Mouse (Mus musculus): Measurements from ENCODE around the gene Higd1a. TPM values are rescaled to one million over a fixed set of nuclear protein-coding genes. Genes with fewer than 3 reads are reported as not detected.
A peak's percentile ranks its signal among the peaks of the same experiment; 100 is the strongest.

Gene Higd1a
- polyA plus RNA-seq, 1 experiment from 2014 or later: 275 TPM

DNA sequence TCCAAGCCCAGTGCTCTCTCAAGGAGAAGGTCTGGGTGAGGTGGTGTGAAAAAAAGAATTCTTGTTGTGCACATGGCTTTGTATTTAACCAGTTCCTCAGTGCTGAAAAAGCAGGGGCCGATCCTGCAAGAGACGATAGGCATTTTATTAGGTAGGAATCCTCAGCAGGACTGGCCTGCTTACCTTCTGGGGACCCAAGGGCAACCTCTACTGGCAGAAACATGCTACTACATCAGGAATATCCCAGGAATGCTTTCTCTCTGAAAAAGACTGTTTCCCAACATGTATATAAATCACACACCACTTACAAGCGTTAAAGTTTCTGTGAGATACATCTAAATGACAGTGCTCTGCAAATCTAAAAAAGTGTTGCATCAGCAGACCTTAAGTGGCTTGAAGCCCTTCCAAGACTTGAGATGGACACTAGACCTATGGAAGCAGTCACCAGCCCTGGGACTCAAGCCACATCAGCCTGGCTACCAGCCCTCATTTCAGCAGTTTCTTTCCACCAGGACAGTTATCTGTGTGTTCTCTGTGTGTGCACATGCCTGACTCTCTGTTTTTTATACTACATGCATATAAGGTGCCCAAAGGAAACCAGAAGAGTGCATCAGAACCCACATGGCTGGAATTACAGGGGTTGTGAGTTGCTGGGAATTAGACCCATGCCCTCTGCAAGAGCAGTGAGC is 19.0 kb upstream of the Higd1a start:
- Histone ChIP-seq H3K4me1 (ENCODE audit: control insufficient read depth in 2 of 2, insufficient read depth in 2 of 2, low read length in 2 of 2) (no peaks in the 10 kb centered on the region; a peak in 1 of 4 replicates), H3K4me2 (ENCODE audit: low read length) (no peak overlapping the region), H3K9ac (ENCODE audit: low read length) (no peak overlapping the region), H3K27me3 (ENCODE audit: control insufficient read depth, insufficient read depth, low read length) (no peaks in the 10 kb centered on the region), H3K36me3 (ENCODE audit: control insufficient read depth, insufficient read depth, low read length) (no peaks in the 10 kb centered on the region), H3K27ac (replicated peaks in 1 of 2; ENCODE audit: control insufficient read depth in 1 of 2, insufficient read depth in 1 of 2, low read depth in 2 of 2, low read length in 2 of 2) (no peak overlapping the region), H3K9me3 (ENCODE audit: control insufficient read depth, low read length) (no peaks in the 10 kb centered on the region), H3K4me3 (ENCODE audit: control insufficient read depth in 1 of 2, insufficient read depth in 1 of 2, low read depth in 1 of 2, low read length in 2 of 2) (no peak overlapping the region)
- ATAC-seq (ENCODE audit: insufficient number of reproducible peaks, insufficient read depth, low FRiP score, low read depth): no peak
- WGBS: 21% methylated on average over 3 of the region's 3 CpGs

DNA sequence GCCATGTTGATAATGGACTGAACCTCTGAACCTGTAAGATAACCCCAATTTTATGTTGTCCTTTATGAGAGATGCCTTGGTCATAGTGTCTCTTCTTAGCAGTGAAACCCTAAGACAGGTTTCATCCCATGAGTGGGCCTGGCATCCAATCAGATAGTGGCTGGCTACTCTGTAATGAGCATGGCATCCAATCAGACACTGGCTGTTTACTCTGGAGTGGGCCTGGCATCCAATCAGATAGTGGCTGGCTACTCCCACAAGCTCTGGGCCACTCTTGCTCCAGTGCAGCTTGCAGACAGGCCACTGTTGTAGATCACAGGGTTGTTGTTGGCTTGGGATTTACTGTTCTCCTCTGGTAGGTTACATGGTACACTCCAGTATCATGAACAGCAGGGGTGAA is 15.4 kb upstream of the Higd1a start:
- ATAC-seq (ENCODE audit: insufficient number of reproducible peaks, insufficient read depth, low FRiP score, low read depth): no peak
- no peaks in the 10 kb centered on the region for H3K36me3 ChIP-seq (ENCODE audit: control insufficient read depth, insufficient read depth, low read length)
- H3K4me1 ChIP-seq (ENCODE audit: control insufficient read depth in 2 of 2, insufficient read depth in 2 of 2, low read length in 2 of 2): no peaks in the 10 kb centered on the region
- no peaks in the 10 kb centered on the region for H3K27me3 ChIP-seq (ENCODE audit: control insufficient read depth, insufficient read depth, low read length)
- no peak overlapping the region for H3K4me2 ChIP-seq (ENCODE audit: low read length)
- H3K27ac ChIP-seq (replicated peaks in 1 of 2; ENCODE audit: control insufficient read depth in 1 of 2, insufficient read depth in 1 of 2, low read depth in 2 of 2, low read length in 2 of 2): no peak overlapping the region
- no peak overlapping the region for H3K4me3 ChIP-seq (ENCODE audit: control insufficient read depth in 1 of 2, insufficient read depth in 1 of 2, low read depth in 1 of 2, low read length in 2 of 2)
- H3K9ac ChIP-seq (ENCODE audit: low read length): no peak overlapping the region
- H3K9me3 ChIP-seq (ENCODE audit: control insufficient read depth, low read length): no peaks in the 10 kb centered on the region

DNA sequence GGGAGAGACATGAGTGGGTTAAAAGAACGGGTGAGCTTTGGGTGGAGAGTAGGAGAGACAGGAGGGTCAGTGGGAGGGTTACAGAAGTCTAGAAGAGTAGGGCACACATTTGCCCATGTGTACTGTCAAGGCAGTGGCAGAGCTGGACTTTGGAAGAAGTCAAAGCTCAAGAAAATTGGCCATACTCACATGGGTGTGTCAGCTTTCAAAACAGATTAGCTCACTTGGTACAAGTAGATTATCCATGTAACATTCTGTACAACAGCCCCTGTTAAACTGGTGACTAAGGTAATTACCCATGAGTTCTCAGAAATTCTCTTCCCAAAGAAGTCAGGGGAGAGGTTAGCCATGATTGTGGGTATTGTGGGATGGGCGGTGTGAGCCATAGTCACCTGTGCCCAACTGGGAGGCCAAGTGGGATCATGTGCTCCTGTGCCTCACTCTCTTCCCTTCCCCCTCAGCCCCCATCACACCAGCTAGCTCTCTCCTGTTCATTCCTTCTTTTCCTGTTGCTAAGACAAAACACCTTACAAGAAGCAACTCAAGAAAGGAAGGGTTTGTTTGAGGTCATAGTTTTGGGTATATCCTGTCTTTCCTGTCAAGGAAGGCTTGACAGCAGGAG is 14.0 kb upstream of the Higd1a start:
- no peaks in the 10 kb centered on the region for H3K36me3 ChIP-seq (ENCODE audit: control insufficient read depth, insufficient read depth, low read length)
- WGBS: 75% methylated on average over 2 of the region's 2 CpGs
- H3K9me3 ChIP-seq (ENCODE audit: control insufficient read depth, low read length): no peaks in the 10 kb centered on the region
- H3K4me2 ChIP-seq (ENCODE audit: low read length): no peak overlapping the region
- no peaks in the 10 kb centered on the region for H3K27me3 ChIP-seq (ENCODE audit: control insufficient read depth, insufficient read depth, low read length)
- ATAC-seq (ENCODE audit: insufficient number of reproducible peaks, insufficient read depth, low FRiP score, low read depth): no peak
- H3K27ac ChIP-seq (replicated peaks in 1 of 2; ENCODE audit: control insufficient read depth in 1 of 2, insufficient read depth in 1 of 2, low read depth in 2 of 2, low read length in 2 of 2): no peak overlapping the region
- no peaks in the 10 kb centered on the region for H3K4me1 ChIP-seq (ENCODE audit: control insufficient read depth in 2 of 2, insufficient read depth in 2 of 2, low read length in 2 of 2)
- no peak overlapping the region for H3K4me3 ChIP-seq (ENCODE audit: control insufficient read depth in 1 of 2, insufficient read depth in 1 of 2, low read depth in 1 of 2, low read length in 2 of 2)
- no peak overlapping the region for H3K9ac ChIP-seq (ENCODE audit: low read length)

DNA sequence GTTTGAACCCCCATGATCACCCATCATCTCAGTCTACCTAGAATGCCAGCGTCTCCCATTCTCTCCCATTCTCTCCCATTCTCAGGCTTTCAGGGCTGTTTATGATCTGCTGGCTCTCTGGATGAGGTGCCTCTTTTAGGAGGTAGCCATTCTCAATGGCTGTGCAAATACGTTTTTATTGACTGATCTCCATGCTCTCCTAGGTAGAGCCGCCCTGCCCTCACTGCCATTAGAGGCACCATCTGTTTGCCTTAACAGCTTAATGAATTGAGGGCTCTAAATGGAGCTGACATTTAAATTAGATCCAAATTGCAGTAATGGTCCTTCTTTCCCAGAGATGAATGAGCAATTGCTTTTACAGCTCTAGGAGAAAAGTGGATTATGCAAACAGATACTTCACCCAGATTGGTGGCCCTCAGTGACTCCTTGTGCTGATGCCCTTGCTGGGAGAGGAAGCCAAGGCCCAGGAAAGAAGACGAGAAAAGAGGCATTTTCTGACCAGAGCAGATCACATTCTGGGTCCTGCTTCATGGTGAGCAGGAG is 11.9 kb upstream of the Higd1a start:
- Histone ChIP-seq H3K27ac (replicated peaks in 1 of 2; ENCODE audit: control insufficient read depth in 1 of 2, insufficient read depth in 1 of 2, low read depth in 2 of 2, low read length in 2 of 2) (no peak overlapping the region), H3K27me3 (ENCODE audit: control insufficient read depth, insufficient read depth, low read length) (no peaks in the 10 kb centered on the region), H3K9me3 (ENCODE audit: control insufficient read depth, low read length) (no peaks in the 10 kb centered on the region), H3K4me3 (ENCODE audit: control insufficient read depth in 1 of 2, insufficient read depth in 1 of 2, low read depth in 1 of 2, low read length in 2 of 2) (no peak overlapping the region), H3K9ac (ENCODE audit: low read length) (no peak overlapping the region), H3K36me3 (ENCODE audit: control insufficient read depth, insufficient read depth, low read length) (no peaks in the 10 kb centered on the region), H3K4me2 (ENCODE audit: low read length) (no peak overlapping the region), H3K4me1 (ENCODE audit: control insufficient read depth in 2 of 2, insufficient read depth in 2 of 2, low read length in 2 of 2) (no peaks in the 10 kb centered on the region)
- WGBS: 59% methylated on average over 4 of the region's 4 CpGs
- no peak for ATAC-seq (ENCODE audit: insufficient number of reproducible peaks, insufficient read depth, low FRiP score, low read depth)

DNA sequence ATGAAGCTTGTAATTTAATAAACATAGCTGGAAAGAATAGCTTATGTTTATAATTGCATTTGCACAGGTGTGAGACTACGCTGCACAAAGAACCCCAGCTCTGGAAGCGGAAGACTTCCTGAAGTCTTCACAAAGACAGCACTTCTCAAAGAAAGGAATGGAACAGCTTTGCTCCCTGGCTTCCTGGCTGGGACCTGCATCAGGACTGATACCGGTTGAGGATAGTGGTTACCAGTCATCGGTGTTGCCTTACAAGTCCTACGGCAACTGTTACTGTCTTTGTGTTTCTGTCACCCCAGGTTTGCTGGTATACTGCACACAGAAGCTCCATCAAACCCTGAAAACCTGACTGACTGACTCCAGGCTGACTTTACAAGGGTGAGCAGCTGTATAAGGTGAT is 11.3 kb upstream of the Higd1a start:
- no peak overlapping the region for H3K27ac ChIP-seq (replicated peaks in 1 of 2; ENCODE audit: control insufficient read depth in 1 of 2, insufficient read depth in 1 of 2, low read depth in 2 of 2, low read length in 2 of 2)
- H3K9me3 ChIP-seq (ENCODE audit: control insufficient read depth, low read length): no peaks in the 10 kb centered on the region
- H3K36me3 ChIP-seq (ENCODE audit: control insufficient read depth, insufficient read depth, low read length): no peaks in the 10 kb centered on the region
- no peaks in the 10 kb centered on the region for H3K4me1 ChIP-seq (ENCODE audit: control insufficient read depth in 2 of 2, insufficient read depth in 2 of 2, low read length in 2 of 2)
- no peak for ATAC-seq (ENCODE audit: insufficient number of reproducible peaks, insufficient read depth, low FRiP score, low read depth)
- H3K9ac ChIP-seq (ENCODE audit: low read length): no peak overlapping the region
- WGBS: 92% methylated on average over 5 of the region's 5 CpGs
- no peaks in the 10 kb centered on the region for H3K27me3 ChIP-seq (ENCODE audit: control insufficient read depth, insufficient read depth, low read length)
- H3K4me3 ChIP-seq (ENCODE audit: control insufficient read depth in 1 of 2, insufficient read depth in 1 of 2, low read depth in 1 of 2, low read length in 2 of 2): no peak overlapping the region
- H3K4me2 ChIP-seq (ENCODE audit: low read length): no peak overlapping the region

DNA sequence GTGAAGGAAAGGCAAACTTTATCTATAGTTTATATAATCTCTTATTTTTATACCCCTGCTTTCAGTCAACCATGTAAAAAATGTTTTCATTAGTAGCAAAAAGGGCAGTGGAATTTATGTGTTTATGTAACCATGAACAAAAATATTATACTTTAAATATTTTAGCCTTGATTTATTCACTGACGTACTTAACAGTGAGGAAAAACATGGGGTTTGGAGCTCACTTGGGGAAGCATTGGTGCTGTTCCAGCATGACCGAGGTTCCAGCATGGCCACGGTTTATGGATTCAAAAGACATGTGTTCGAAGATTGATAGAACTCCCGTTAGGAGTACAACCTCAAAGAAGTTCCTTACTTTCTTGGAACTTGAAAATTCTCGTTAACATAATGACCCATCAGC is 10.1 kb upstream of the Higd1a start:
- Histone ChIP-seq H3K9ac (ENCODE audit: low read length) (no peak overlapping the region), H3K36me3 (ENCODE audit: control insufficient read depth, insufficient read depth, low read length) (no peaks in the 10 kb centered on the region), H3K9me3 (ENCODE audit: control insufficient read depth, low read length) (no peaks in the 10 kb centered on the region), H3K4me3 (ENCODE audit: control insufficient read depth in 1 of 2, insufficient read depth in 1 of 2, low read depth in 1 of 2, low read length in 2 of 2) (no peak overlapping the region), H3K4me2 (ENCODE audit: low read length) (no peak overlapping the region), H3K27me3 (ENCODE audit: control insufficient read depth, insufficient read depth, low read length) (no peaks in the 10 kb centered on the region), H3K27ac (replicated peaks in 1 of 2; ENCODE audit: control insufficient read depth in 1 of 2, insufficient read depth in 1 of 2, low read depth in 2 of 2, low read length in 2 of 2) (no peak overlapping the region), H3K4me1 (ENCODE audit: control insufficient read depth in 2 of 2, insufficient read depth in 2 of 2, low read length in 2 of 2) (no peaks in the 10 kb centered on the region)
- no peak for ATAC-seq (ENCODE audit: insufficient number of reproducible peaks, insufficient read depth, low FRiP score, low read depth)
- 79% methylated on average over 6 of the region's 6 CpGs for WGBS

DNA sequence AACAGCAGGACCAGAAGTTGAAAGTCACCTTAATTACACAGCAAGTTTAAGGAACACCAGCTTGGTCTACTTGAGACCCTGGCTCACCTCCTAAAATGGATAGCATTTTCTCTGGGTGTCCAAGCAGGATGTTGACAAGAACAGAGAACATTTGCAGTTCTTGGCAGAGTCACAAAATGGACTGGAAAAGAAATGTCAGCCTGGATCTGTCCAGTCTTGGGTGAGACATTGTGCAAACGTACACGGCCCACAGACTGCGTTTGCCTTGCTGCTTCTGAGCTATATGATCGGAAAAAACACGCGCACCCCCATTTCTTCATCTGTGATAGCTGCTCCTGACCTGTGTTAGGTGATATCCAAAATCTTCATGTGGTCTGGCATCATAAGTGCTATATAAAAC is 9.5 kb upstream of the Higd1a start:
- no peak for ATAC-seq (ENCODE audit: insufficient number of reproducible peaks, insufficient read depth, low FRiP score, low read depth)
- 61% methylated on average over 6 of the region's 6 CpGs for WGBS
- Histone ChIP-seq H3K4me2 (ENCODE audit: low read length) (no peak overlapping the region), H3K9me3 (ENCODE audit: control insufficient read depth, low read length) (no peaks in the 10 kb centered on the region), H3K4me1 (ENCODE audit: control insufficient read depth in 2 of 2, insufficient read depth in 2 of 2, low read length in 2 of 2) (no peaks in the 10 kb centered on the region), H3K27ac (replicated peaks in 1 of 2; ENCODE audit: control insufficient read depth in 1 of 2, insufficient read depth in 1 of 2, low read depth in 2 of 2, low read length in 2 of 2) (0 out of 4 replicates have a peak overlapping the region, but pooled peaks of 1 of the 2 experiments have one; percentile 19), H3K9ac (ENCODE audit: low read length) (no peak overlapping the region), H3K36me3 (ENCODE audit: control insufficient read depth, insufficient read depth, low read length) (no peaks in the 10 kb centered on the region), H3K27me3 (ENCODE audit: control insufficient read depth, insufficient read depth, low read length) (no peaks in the 10 kb centered on the region), H3K4me3 (ENCODE audit: control insufficient read depth in 1 of 2, insufficient read depth in 1 of 2, low read depth in 1 of 2, low read length in 2 of 2) (no peak overlapping the region)

All from heart, embryonic 14.5 days (tissue).